Mouse (Mus musculus) MEL (cell line): ENCODE results near the gene Mical3. TPM values are rescaled to one million over a fixed set of nuclear protein-coding genes. Genes with fewer than 3 reads are reported as not detected.

Experiments
- DNase-seq: peaks from one replicate; pipeline ENCODE4 v3.0.0; 2011; ENCODE audit warnings: low read depth, low spot score
- H3K27ac ChIP-seq: 2 replicates; pipeline ENCODE4 v1.5.1; 2012; ENCODE audit warnings: low read depth, mild to moderate bottlenecking, control low read depth, low read length, moderate library complexity; ENCODE audit not compliant: control insufficient read depth
- H3K27me3 ChIP-seq, 2 experiments: fragments of 150-350 bp in 1 of 2; sonication (generic) in 1 of 2; 2 replicates each; pipeline ENCODE4 v1.6.1; 2012; ENCODE audit warnings: low read length in 2 of 2, mild to moderate bottlenecking in 2 of 2, improper control_type of control experiment in 1 of 2, moderate library complexity in 1 of 2; ENCODE audit not compliant: insufficient read depth in 2 of 2, control insufficient read depth in 1 of 2
- H3K36me3 ChIP-seq, 2 experiments: 2 replicates each; pipeline ENCODE4 v1.6.1; 2012 to 2014; ENCODE audit warnings: low read length in 2 of 2, improper control_type of control experiment in 1 of 2, inconsistent platforms in 1 of 2, mild to moderate bottlenecking in 1 of 2; ENCODE audit not compliant: insufficient read depth in 2 of 2, control insufficient read depth in 1 of 2
- H3K4me1 ChIP-seq, 2 experiments: fragments of 150-350 bp in 1 of 2; sonication (generic) in 1 of 2; 2 replicates each; pipeline ENCODE4 v1.6.1; 2012; ENCODE audit warnings: low read length in 2 of 2, improper control_type of control experiment in 1 of 2, mild to moderate bottlenecking in 1 of 2; ENCODE audit not compliant: insufficient read depth in 2 of 2, control insufficient read depth in 1 of 2
- H3K4me3 ChIP-seq, 2 experiments: fragments of 150-350 bp in 1 of 2; sonication (generic) in 1 of 2; 2 replicates each; pipeline ENCODE4 v1.5.1; 2012; ENCODE audit warnings: low read depth in 2 of 2, low read length in 2 of 2, mild to moderate bottlenecking in 2 of 2, moderate library complexity in 2 of 2, control low read depth in 1 of 2, improper control_type of control experiment in 1 of 2; ENCODE audit not compliant: control insufficient read depth in 1 of 2, insufficient read depth in 1 of 2
- H3K79me2 ChIP-seq: 2 replicates; pipeline ENCODE4 v1.6.1; 2012; ENCODE audit warnings: mild to moderate bottlenecking, low read length, moderate library complexity; ENCODE audit not compliant: control insufficient read depth, poor library complexity, insufficient read depth
- H3K9ac ChIP-seq: 2 replicates; pipeline ENCODE4 v1.6.1; 2012; ENCODE audit warnings: low read depth, mild to moderate bottlenecking, control low read depth, low read length, moderate library complexity; ENCODE audit not compliant: control insufficient read depth, poor library complexity, severe bottlenecking
- H3K9me3 ChIP-seq: fragments of 150-350 bp; sonication (generic); replicated peaks from 2 replicates; pipeline ENCODE4 v1.6.1; 2012; ENCODE audit warnings: mild to moderate bottlenecking, low read length, improper control_type of control experiment, moderate library complexity; ENCODE audit not compliant: insufficient read depth
- BHLHE40 ChIP-seq: IDR thresholded peaks from 2 replicates; pipeline ENCODE4 v1.6.1; 2012; ENCODE audit warnings: low read depth, mild to moderate bottlenecking, inconsistent platforms, low read length, improper control_type of control experiment, borderline replicate concordance
- CHD1 ChIP-seq: IDR thresholded peaks from 2 replicates; pipeline ENCODE4 v1.6.1; 2012; ENCODE audit warnings: low read depth, mild to moderate bottlenecking, inconsistent platforms, low read length, improper control_type of control experiment
- CHD2 ChIP-seq: IDR thresholded peaks from 2 replicates; pipeline ENCODE4 v1.6.1; 2011; ENCODE audit warnings: low read length, improper control_type of control experiment
- CTCF ChIP-seq, 3 experiments: IDR thresholded peaks in 2 of 3; conservative IDR thresholded peaks in 1 of 3; 2 replicates each; pipeline ENCODE4 v1.5.1; 2011 to 2012; ENCODE audit warnings: low read length in 3 of 3, low read depth in 2 of 3, mild to moderate bottlenecking in 2 of 3, improper control_type of control experiment in 1 of 3, inconsistent platforms in 1 of 3, mixed read lengths in 1 of 3, moderate library complexity in 1 of 3; ENCODE audit not compliant: control insufficient read depth in 1 of 3, insufficient read depth in 1 of 3, poor library complexity in 1 of 3, severe bottlenecking in 1 of 3
- EP300 ChIP-seq, 2 experiments: IDR thresholded peaks; 2 replicates each; pipeline ENCODE4 v1.6.1; 2011; ENCODE audit warnings: improper control_type of control experiment in 2 of 2, low read length in 2 of 2, low read depth in 1 of 2, mild to moderate bottlenecking in 1 of 2
- GABPA ChIP-seq: IDR thresholded peaks from 2 replicates; pipeline ENCODE4 v1.6.1; 2012; ENCODE audit warnings: low read depth, mild to moderate bottlenecking, inconsistent platforms, low read length, improper control_type of control experiment, moderate library complexity
- MAFK ChIP-seq: IDR thresholded peaks from 2 replicates; pipeline ENCODE4 v1.6.1; 2011; ENCODE audit warnings: low read depth, mild to moderate bottlenecking, low read length, improper control_type of control experiment, borderline replicate concordance
- MAZ ChIP-seq: IDR thresholded peaks from 2 replicates; pipeline ENCODE4 v1.6.1; 2012; ENCODE audit warnings: low read depth, mild to moderate bottlenecking, inconsistent platforms, low read length, improper control_type of control experiment
- MXI1 ChIP-seq: IDR thresholded peaks from 2 replicates; pipeline ENCODE4 v1.6.1; 2011; ENCODE audit warnings: mild to moderate bottlenecking, low read depth, low read length, improper control_type of control experiment
- NRF1 ChIP-seq: IDR thresholded peaks from 2 replicates; pipeline ENCODE4 v1.6.1; 2014; ENCODE audit warnings: low read depth, mild to moderate bottlenecking, inconsistent platforms, low read length, improper control_type of control experiment, moderate library complexity; ENCODE audit not compliant: poor library complexity, insufficient read depth, severe bottlenecking
- POLR2AphosphoS2 ChIP-seq: IDR thresholded peaks from 2 replicates; pipeline ENCODE4 v1.6.1; 2011; ENCODE audit warnings: low read length, improper control_type of control experiment
- RAD21 ChIP-seq: IDR thresholded peaks from 2 replicates; pipeline ENCODE4 v1.6.1; 2011; ENCODE audit warnings: mild to moderate bottlenecking, low read depth, low read length, improper control_type of control experiment
- TAL1 ChIP-seq: IDR thresholded peaks from 2 replicates; pipeline ENCODE4 v1.6.1; 2012; ENCODE audit warnings: mild to moderate bottlenecking, inconsistent platforms, low read length, moderate library complexity, mixed read lengths
- TBP ChIP-seq: IDR thresholded peaks from 2 replicates; pipeline ENCODE4 v1.8.0; 2011; ENCODE audit warnings: low read depth, low read length, improper control_type of control experiment
- UBTF ChIP-seq: IDR thresholded peaks from 2 replicates; pipeline ENCODE4 v1.6.1; 2012; ENCODE audit warnings: low read depth, mild to moderate bottlenecking, inconsistent platforms, low read length, improper control_type of control experiment, moderate library complexity, borderline replicate concordance; ENCODE audit not compliant: insufficient read depth
- USF1 ChIP-seq: IDR thresholded peaks from 2 replicates; pipeline ENCODE4 v1.6.1; 2014; ENCODE audit warnings: low read depth, mild to moderate bottlenecking, inconsistent platforms, low read length, improper control_type of control experiment, moderate library complexity
- ZC3H11A ChIP-seq: IDR thresholded peaks from 2 replicates; pipeline ENCODE4 v1.6.1; 2012; ENCODE audit warnings: low read depth, mild to moderate bottlenecking, inconsistent platforms, low read length, improper control_type of control experiment
- ZKSCAN1 ChIP-seq: IDR thresholded peaks from 2 replicates; pipeline ENCODE4 v1.6.1; 2012; ENCODE audit warnings: low read depth, mild to moderate bottlenecking, inconsistent platforms, low read length, improper control_type of control experiment, moderate library complexity
- ZMIZ1 ChIP-seq: IDR thresholded peaks from 2 replicates; pipeline ENCODE4 v1.6.1; 2012; ENCODE audit warnings: low read depth, mild to moderate bottlenecking, inconsistent platforms, low read length, improper control_type of control experiment, moderate library complexity
- polyA plus RNA-seq, 2 experiments: library from polyadenylated mRNA; stranded (reverse) in 1 of 2; unstranded in 1 of 2; fragments of >175 nt in 1 of 2; fragments of >200 nt in 1 of 2; gene quantifications; 2 replicates each; pipeline versions ENCODE4 v1.2.1 to v1.2.4; 2012; ENCODE audit warnings: low replicate concordance in 2 of 2, low read depth in 1 of 2; ENCODE audit not compliant: insufficient read length in 2 of 2, insufficient read depth in 1 of 2, missing spikeins in 1 of 2
- total RNA-seq: library from RNA; depleted of rRNA; stranded (reverse); fragments of 300-350 nt; gene quantifications from 2 replicates; pipeline ENCODE4 v1.2.3, GENCODE M21; 2012

Mical3 gene
- total and polyA plus RNA-seq, 3 experiments: 19.8 to 125 (median 31.4) TPM

- DNase-seq: no peak
- no peak overlapping the region for H3K4me3 ChIP-seq
- 0 out of 4 replicates have a peak, but pooled peaks cover 0 to under 1% of the 10 kb centered on the region in 2 experiments for H3K27me3 ChIP-seq
- peaks cover 0 to 7% of the 10 kb centered on the region in 2 experiments; a peak in 2 of 4 replicates for H3K36me3 ChIP-seq
- H3K9ac ChIP-seq: no peak overlapping the region
- no peaks in the 10 kb centered on the region for H3K79me2 ChIP-seq
- H3K9me3 ChIP-seq: no peaks in the 10 kb centered on the region
- TF ChIP-seq UBTF (no peak), CHD1 (no peak), EP300 (IDR thresholded peaks at IDR 0.05; ENCODE audit: low read depth in 1 of 2, low read length in 2 of 2) (no peak), MAFK (no peak), CTCF (IDR thresholded peaks at IDR 0.05 in 2 of 3, conservative IDR thresholded peaks at IDR 0.05 in 1 of 3; ENCODE audit: control insufficient read depth in 1 of 3, insufficient read depth in 1 of 3, low read depth in 2 of 3, low read length in 3 of 3, poor library complexity in 1 of 3, severe bottlenecking in 1 of 3) (no peak), GABPA (no peak), ZKSCAN1 (no peak), ZMIZ1 (no peak), ZC3H11A (no peak), POLR2AphosphoS2 (no peak), USF1 (no peak), NRF1 (no peak), MXI1 (no peak), TBP (no peak), BHLHE40 (no peak), MAZ (no peak), TAL1 (no peak), RAD21 (no peak)
- TF ChIP-seq, all 39 proteins: peak for 0
- Histone ChIP-seq H3K4me1 (peaks cover 0 to 16% of the 10 kb centered on the region in 2 experiments; a peak in 2 of 4 replicates), H3K27ac (no peak overlapping the region)
Observed at GRCm38 (mm10) chr6:121139271-121139670, 8.5 kb upstream of the Mical3 start.

GRCm38 (mm10) chr6:121138338-121139040 is 7.7 kb upstream of the Mical3 start:
- peaks cover 0 to 7% of the 10 kb centered on the region in 2 experiments; a peak in 2 of 4 replicates for H3K36me3 ChIP-seq
- 0 out of 4 replicates have a peak, but pooled peaks of 1 of the 2 experiments have one; percentile 3 for TF ChIP-seq EP300 (IDR thresholded peaks at IDR 0.05; ENCODE audit: low read depth in 1 of 2, low read length in 2 of 2)
- TF ChIP-seq MXI1: no peak
- no peak for TF ChIP-seq USF1
- no peak for TF ChIP-seq CHD2
- no peak overlapping the region for H3K4me3 ChIP-seq
- no peaks in the 10 kb centered on the region for H3K79me2 ChIP-seq
- H3K27me3 ChIP-seq: 0 out of 4 replicates have a peak, but pooled peaks cover 0 to 2% of the 10 kb centered on the region in 2 experiments
- no peak overlapping the region for H3K27ac ChIP-seq
- no peak for DNase-seq
- H3K9ac ChIP-seq: no peak overlapping the region
- peaks cover 0 to 16% of the 10 kb centered on the region in 2 experiments; a peak in 2 of 4 replicates for H3K4me1 ChIP-seq
- no peaks in the 10 kb centered on the region for H3K9me3 ChIP-seq
